Mouse (Mus musculus): ENCODE data around the gene Pcnx2.

- TF ChIP-seq POLR2A (IDR thresholded peaks at IDR 0.05; ENCODE audit: low read depth, low read length) (no peak), CTCF (IDR thresholded peaks at IDR 0.05; ENCODE audit: extremely low read depth, insufficient read length, insufficient replicate concordance, low read depth, low read length) (no peak)
Observed at GRCm38 (mm10) chr8:125704434-125704833, 193.7 kb downstream of the Pcnx2 start.
